Mouse (Mus musculus) neutrophil, adult 5-6 weeks (primary cell): ENCODE data around the gene Med20. TPM values are rescaled to one million over a fixed set of nuclear protein-coding genes. Genes with fewer than 3 reads are reported as not detected.

Experiments used
- ATAC-seq: fragments of 151-379, 151-347 bp; 2 replicates; pipeline ENCODE4 v1.8.0; 2017; ENCODE audit warnings: mild to moderate bottlenecking, moderate TSS enrichment; ENCODE audit not compliant: insufficient number of reproducible peaks, poor library complexity, low FRiP score, severe bottlenecking; ENCODE audit errors: extremely low read depth
- total RNA-seq: library from RNA; stranded (forward); fragments of 200-1000 nt; gene quantifications from 2 replicates; pipeline ENCODE4 v1.2.3, GENCODE M21; 2017

Gene Med20
- total RNA-seq: 48.5 and 57.4 TPM in 2 replicates

DNA sequence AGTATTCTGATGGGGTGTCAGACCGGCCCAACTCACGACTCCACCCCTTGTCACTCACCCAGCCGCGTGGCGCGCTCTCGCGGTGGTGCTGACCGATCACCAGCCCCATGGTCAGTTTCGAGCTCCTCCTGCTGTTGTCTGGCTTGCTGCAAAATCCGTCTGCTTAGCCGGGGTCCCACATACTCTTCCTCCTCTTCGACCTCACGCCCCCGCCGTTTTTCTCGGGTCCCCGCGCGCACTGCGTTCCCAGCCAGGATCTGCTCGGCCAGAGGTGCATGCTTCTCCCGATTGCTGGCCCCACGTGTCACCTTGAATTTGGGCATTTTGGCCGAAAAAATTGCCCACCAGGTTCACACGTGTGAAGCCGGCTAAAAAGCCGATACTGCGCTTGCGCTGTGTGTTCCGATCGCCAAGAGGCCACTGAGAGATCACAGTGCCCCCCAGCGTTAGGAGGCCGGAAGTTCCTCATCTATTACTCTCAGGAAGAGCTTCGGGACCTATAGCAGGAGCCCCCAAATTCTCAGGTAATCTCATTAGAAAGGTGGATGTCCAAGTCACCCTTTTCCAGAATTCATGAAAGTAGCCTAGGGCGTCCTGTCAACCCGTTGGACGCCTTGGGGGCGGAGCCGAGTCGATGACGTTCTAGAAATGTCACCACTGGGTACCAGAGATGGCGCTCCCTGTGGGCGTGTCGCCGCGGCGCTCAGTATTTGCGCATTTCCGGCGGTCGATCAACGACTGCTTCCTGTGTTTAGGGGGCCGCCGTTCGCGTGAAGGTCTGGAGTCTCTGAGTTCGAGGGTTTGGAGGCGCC is at the start of gene Med20, which contains the start of the genes Bysl and Gm20517:
Gene Med20 (plus strand): TSS at position 734 of the 812 bp plus-strand sequence.
Gene Bysl (minus strand): TSS at position 644 of the 812 bp plus-strand sequence.
Gene Gm20517 (plus strand): TSS at position 741 of the 812 bp plus-strand sequence.
- peak; percentile 95 for ATAC-seq

DNA sequence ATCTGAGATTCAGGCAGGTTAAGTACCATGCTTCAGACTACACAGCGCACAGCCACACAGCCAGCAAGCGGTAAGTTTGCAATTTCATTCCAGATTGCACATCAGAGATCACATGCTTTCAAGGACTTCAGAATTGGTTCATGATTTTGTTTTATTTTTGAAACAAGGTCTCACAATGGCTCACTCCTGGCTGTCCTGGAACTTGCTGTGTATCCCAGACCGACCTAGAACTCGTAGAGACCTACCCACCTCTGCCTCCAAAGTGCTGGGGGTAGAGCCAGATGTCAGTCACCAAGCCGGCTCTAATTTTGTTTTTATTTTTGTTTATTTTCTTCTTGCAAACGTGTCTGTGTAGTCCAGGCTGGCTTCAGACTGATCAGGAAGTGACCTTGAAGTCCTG is 48.5 kb upstream of the Med20 start:
- no peak for ATAC-seq

DNA sequence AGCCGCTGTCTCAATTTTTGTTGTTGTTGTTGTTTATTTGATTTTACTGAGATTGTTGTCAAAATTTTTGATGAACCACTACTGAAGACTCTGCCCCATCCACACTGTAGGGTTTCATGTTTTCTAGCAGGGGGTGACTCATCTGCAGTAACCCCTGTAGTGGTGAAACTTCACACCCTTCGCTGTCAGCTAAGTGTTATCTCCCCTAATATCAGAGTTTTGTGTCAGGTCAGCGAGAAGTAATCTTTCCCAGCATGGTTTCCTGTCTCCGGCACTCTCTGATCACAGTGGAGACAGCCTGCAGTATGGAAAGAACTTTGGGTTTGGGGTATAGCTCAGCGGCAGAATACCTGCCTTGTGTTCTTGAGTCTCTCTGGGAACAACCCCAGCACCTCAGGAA is 46.8 kb upstream of the Med20 start:
- no peak for ATAC-seq

DNA sequence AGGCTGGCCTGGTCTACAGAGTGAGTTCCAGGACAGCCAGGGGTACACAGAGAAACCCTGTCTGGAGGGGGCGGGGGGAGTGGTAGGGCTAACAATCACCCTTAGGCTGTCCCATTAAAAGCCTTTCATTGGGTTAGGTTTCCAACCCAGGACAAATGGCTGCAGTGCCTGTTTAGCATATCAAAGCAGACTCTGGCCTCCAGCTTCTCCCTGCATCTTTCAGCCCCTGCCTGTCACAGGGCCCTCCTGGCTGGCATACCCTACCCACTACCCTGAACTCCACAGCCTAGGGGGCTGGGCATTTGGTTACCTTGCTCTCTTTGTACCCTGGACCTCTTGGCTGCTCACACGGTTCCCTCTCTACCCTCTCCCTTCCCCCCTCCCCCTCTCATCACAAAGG is 45.2 kb upstream of the Med20 start:
- ATAC-seq: no peak

DNA sequence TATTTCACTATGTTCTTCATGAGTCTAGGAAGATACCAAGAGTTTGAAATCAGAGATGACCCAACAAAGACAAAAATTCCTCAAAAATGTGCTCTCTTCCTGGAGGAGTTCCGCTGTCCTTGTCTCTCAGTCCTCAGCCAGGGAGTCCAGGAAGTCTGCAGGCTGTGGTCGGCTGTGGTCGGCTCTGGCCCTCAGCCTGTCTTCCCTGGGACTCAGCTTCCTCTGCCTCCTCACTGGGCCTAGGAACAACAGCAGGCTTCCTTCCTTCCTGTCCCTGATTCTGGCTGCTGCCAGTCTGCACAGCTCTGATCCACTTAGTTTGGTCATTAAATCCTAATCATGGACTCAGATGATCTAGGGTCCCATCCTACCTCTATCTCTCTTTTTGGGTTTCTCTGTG is 44.1 kb upstream of the Med20 start:
- no peak for ATAC-seq

DNA sequence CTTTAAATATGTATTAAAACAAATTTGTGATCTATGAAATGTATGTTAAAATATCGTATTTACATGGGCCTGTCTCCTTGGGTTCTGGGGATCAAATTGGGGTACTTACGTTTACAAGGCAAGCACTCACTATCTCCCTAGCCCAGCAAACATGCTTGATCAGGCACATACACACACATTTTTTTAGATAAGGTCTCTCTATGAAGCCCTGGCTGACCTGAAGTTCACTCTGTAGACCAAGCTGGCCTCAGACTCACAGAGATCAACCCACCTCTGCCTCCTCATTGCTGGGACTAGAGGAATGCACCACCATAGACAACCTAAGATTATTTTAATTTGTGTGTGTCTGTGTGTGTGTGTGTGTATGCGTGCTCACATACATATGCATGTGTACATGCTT is 43.0 kb upstream of the Med20 start:
- no peak for ATAC-seq

DNA sequence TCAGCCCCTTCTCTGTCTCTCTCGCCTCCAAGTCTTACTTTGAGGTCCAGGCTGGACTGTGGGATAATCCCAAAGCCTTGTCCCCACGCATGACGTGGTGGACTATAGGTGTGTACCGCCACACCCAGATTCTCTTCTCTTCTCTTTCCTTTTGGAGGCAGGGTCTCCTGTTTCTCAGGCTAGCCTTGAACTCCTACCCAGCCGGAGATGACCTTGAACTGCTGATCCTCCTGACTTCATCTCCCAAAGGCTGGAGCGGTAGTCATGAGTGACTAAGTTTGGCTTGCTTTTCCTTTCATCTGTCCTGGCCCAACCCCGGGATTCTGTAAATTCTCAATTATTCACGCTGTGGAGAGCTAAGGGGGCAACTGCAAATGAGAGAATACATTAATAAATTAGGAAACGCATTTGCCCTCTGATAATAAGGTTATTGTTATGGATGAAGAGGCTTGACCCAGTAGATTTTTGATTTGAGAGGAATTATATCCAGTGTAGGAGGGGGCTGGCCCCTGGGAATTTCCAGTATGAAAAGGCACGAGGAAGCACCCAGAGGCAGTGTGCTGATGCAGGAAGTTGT is 42.3 kb upstream of the Med20 start:
- no peak for ATAC-seq

DNA sequence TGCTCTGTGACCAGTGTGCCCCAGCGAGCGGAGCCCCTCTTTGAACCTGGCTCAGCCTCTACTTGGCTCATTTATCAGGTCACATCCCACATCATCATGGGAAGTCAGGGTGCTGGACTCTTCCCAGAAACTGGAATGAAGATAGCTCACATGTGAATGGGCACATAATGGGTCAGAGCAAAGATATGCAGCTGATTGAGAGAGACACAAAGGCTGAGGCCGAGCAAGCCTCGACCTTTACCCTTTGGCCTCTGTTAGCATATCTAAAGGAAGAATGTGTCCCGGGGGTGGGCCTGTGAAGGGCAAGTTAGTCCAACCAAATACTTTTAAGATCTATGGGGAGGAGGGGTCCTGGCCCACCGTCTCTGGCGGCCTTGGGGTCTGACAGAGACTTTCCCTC is 39.8 kb upstream of the Med20 start:
- ATAC-seq: no peak

DNA sequence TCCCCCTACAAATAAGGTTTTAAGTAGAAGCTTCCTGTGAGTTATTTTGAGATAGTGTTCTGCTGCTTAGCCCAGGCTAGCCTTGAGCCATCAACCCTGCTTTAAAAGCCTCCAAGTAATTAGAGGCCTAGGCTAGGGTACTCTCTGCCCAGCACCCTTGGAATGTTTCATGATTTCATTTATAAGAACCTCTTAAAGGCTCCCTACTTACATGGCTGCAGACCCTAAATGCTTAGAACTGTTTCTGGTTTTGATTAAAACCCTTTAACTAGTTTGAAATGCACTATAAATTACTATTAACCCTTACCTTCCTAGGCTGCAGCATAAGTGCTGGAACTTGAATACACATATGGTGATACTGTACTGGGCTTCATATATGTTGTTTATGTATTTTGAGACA is 38.9 kb upstream of the Med20 start:
- no peak for ATAC-seq

DNA sequence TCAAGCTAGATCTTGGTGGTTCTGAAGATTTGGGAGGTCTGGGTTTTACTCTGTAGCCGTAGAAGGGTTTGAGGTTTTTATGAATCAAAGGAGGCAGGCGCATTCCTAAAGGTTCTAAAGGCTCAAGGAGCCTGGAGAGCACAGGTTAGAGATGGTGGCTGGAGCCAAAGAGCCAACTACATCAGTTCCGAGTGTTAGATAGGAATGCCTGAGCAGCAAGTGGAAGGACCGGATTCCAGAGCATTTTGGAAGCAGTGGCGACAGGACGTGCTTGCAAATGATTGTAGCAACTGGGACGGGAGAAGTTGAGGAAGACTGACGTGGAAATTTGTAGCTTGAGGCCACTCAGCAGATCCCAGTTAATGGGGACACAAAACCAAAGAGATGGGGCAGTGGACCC is 37.4 kb upstream of the Med20 start:
- ATAC-seq: no peak

DNA sequence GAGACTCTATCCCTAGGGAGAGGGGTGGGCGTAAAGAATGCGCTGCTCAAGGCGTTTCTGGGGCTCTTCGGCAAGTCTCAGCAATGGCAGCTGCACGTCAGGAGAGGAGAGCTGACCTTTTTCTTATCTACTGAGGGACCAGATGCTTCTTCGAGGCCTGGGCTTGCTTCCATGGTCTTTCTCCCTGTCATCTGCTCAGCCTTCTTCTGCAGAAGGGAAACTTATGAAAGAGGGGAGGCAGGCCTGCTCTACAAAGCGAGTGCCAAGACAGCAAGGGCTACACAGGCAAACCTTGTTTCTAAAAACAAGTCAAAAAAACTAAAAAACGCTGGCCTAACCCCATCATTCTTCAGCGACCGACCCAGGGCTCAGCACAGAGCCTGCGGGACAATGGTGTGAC is 36.6 kb upstream of the Med20 start:
- ATAC-seq: no peak

DNA sequence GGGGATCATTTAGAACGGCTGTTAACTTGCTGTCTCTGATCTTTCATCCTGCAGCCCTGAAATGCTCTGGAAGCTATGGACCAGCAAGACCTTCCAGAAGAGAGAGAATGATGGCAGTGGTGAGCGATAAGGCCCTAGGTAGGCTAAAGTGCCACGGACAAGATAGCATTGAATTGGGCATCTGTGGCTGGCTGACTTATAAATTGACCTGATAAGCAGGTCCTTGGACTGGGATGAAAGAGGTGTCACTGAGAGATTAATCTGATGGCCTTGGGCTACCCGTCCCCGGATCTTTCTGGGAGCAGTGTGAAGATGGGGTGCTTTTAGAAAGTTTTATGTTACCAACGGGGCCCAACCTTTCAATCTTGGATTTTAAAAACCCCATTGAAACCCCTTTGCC is 32.7 kb upstream of the Med20 start:
- ATAC-seq: no peak

DNA sequence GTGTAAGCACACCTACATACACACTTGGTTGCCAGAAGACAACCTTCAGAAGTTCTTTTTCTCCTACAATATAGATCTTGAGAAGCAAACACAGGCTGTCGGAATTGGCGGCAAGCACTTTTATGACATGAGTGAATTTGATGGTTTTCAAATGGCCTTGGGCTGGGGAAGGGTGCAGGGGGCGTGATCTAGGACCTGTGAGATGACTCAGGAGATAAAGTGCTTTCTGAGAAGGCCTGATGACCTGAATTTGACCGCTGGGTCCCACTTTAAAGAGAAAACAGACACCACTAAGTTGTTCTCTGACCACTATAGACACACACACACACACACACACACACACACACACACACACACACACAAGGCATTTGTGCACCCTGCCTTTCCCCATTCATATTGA is 30.4 kb upstream of the Med20 start:
- no peak for ATAC-seq

DNA sequence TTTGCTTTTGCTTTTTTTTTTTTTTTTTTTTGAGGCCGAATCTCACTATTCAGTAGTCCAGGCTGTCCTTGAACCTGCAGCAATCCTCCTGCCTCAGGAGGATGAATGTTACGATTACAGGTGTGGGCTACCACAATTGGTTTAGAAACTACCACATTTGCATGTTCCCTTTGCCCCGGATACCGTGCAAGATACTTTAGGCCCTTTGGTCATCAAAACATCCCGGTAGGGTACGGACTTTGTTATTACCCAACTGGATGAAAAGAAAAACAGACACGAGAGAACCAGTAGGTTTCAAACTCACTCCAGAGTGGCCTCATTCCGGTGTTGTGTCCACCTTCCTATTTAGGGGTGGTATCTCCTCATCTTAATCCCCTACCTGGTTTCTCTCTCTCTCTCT is 22.9 kb upstream of the Med20 start:
- no peak for ATAC-seq

DNA sequence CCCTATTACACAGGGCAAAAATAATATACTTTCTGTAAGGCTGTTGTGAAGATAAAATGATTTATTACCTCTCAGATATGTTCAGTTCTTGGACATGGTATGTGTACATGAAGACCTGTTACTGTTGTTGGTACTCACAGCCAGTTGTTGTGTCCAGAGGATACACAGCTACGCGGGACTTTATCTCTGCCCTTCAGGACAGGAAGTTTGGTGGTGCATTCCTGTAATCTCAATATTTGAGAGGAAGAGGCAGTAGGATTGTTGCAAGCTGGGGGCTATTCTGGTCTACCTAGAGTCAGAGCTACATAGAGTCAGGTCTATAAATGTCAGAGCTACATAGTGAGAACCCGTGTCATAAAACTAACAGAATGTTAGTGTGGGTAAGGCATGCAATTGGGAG is 20.3 kb upstream of the Med20 start:
- no peak for ATAC-seq

DNA sequence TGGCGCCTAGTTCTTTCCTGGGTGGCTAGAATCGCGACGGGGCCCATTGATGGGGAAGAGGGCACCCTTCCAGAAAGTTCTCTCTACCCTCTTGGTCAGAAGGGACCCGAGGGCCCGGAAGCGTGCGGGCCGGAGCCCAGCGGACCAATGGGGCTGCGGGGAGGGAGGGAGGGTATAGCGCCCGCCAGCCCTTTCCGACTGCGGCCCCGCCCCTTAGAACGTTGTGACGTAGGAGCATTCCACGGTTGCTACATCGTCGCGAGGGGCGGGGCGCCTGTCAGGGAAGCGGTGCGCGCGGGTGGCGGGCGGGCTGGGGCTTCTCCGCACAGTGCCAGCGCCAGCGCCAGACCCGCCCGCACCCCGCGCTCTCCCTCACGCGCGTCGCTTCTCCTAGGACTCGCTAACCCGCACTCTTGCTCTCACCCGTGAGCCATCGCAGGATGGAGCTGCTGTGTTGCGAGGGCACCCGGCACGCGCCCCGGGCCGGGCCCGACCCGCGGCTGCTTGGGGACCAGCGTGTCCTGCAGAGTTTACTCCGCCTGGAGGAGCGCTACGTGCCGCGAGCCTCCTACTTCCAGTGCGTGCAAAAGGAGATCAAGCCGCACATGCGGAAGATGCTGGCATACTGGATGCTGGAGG is 18.0 kb upstream of the Med20 start:
- ATAC-seq: peak; percentile 81

DNA sequence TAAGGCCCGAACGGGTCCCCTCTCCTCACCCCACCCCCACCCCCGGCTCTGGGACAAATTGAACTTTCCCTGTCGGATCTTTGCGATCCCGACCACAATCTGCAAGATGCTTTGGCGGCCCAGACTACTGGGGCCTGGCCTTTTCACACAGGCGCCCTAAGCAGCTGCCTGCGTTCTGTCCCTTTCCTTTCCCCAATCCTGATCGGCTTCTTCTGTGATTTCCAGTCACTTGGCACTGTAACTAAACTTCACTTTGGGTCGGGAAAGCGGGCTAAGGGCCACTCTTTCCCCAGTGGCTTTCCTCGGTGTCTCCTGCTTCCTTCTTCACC is 17.6 kb upstream of the Med20 start:
- ATAC-seq: no peak

DNA sequence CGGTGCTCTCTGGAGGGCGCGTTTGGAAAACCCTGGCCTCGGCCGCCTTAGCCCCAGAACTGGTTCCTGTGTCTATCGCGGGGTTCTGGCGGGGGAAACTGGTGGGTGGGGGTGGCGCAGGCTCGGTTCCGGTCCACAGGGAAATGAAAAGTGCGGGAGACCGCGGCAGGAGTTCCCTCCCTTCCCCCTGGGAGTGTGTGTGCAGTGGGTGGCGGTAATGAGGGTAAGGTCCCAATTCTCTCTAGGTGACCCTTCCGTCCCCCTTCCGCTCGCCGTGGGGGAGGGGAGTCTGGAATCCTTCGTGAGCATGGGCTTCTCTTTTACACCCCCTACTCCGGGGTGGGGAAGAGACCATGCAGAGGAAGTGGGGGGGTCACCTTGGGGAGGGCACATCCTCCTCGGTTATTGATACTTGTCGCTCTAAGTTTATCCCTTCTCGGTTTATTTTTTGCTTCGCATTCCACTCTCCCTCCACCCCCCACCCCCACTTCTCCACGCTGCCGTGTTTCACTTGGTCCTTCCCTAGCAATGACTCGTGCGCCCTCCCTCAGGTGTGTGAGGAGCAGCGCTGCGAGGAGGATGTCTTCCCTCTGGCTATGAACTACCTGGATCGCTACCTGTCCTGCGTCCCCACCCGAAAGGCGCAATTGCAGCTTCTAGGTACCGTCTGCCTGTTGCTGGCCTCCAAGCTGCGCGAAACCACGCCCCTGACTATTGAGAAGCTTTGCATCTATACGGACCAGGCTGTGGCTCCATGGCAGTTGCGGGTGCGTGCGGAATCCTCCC is 17.0 kb upstream of the Med20 start:
- no peak for ATAC-seq

DNA sequence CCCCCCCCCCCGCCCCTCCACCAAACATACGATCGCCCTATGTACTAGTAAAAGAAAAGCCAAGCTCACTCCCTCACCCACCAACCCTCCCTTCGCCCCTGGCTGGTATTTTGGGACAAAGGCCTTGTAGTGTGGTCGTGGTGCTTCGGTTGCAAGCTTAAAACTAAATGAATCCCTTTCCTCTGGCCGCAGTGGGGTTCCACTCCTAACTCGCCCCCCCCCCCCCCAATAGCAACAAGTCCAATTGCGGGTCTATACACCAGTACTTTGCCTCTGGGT is 16.5 kb upstream of the Med20 start:
- ATAC-seq: no peak
